Mouse (Mus musculus) midbrain, embryonic 12.5 days (tissue): ENCODE data around the gene Mesp2. TPM values are rescaled to one million over a fixed set of nuclear protein-coding genes. Genes with fewer than 3 reads are reported as not detected.

Experiments used
- ATAC-seq: fragments of 200-750 bp; cut with Nextera tagmentation; 2 replicates; pipeline ENCODE4 v1.8.0; 2017; ENCODE audit warnings: low read depth, moderate TSS enrichment, moderate library complexity; ENCODE audit not compliant: low FRiP score
- H3K27ac ChIP-seq: fragments of 300-500 bp; sonication (generic); replicated peaks from 2 replicates; pipeline ENCODE4 v1.5.1; 2016; ENCODE audit warnings: mild to moderate bottlenecking
- H3K27me3 ChIP-seq: fragments of 300-500 bp; sonication (generic); 2 replicates; pipeline ENCODE4 v1.6.1; 2016; ENCODE audit warnings: mild to moderate bottlenecking
- H3K36me3 ChIP-seq: fragments of 300-500 bp; sonication (generic); 2 replicates; pipeline ENCODE4 v1.6.1; 2016
- H3K4me1 ChIP-seq: fragments of 300-500 bp; sonication (generic); 2 replicates; pipeline ENCODE4 v1.6.1; 2016
- H3K4me2 ChIP-seq: fragments of 300-500 bp; sonication (generic); replicated peaks from 2 replicates; pipeline ENCODE4 v1.6.1; 2016; ENCODE audit warnings: mild to moderate bottlenecking, moderate library complexity
- H3K4me3 ChIP-seq: fragments of 300-500 bp; sonication (generic); 2 replicates; pipeline ENCODE4 v1.5.1; 2016; ENCODE audit warnings: mild to moderate bottlenecking
- H3K9ac ChIP-seq: fragments of 300-500 bp; sonication (generic); replicated peaks from 2 replicates; pipeline ENCODE4 v1.6.1; 2016; ENCODE audit warnings: mild to moderate bottlenecking, moderate library complexity
- H3K9me3 ChIP-seq: fragments of 300-500 bp; sonication (generic); 2 replicates; pipeline ENCODE4 v1.6.1; 2016; ENCODE audit warnings: mild to moderate bottlenecking
- WGBS: fragments of 180-500 bp; shearing (Covaris S2); methylation state at CpG from one replicate; pipeline ENCODE4 v1.1.7; 2016; 5-methylcytosine and 5-hydroxymethylcytosine counted together
- polyA plus RNA-seq: library from polyadenylated mRNA; unstranded; fragments of >200 nt; fragmentation: Nextera tagmentation; extraction: Ambion mirVana; gene quantifications from 2 replicates; pipeline ENCODE4 v1.2.1, GENCODE M21; 2016

Mesp2 gene
- polyA plus RNA-seq, 1 experiment from 2014 or later: 0.20 TPM

DNA sequence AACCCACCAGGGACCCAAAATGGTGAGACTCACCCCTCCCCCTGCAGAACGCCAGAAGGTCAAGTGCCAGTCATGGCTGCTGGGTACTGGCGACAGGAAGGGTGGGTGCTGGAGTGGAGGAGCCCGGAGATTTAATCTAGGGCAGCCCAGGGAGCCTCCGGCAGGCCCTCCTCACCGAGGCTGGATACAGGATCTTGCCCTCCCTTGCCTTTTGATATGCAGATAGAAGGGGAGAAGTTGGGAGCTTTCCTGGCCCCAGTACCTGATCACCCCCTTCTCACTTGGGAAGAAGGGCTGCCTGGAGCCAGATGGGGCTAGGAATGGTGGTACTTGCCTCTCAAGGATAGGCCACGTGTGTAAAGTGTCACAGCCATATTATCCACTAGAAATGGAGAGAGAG is 7.8 kb downstream of the Mesp2 start:
- no peak overlapping the region; the same call in 1 of the 2 replicates for H3K4me2 ChIP-seq
- peaks cover 19% of the 10 kb centered on the region for H3K27me3 ChIP-seq
- no peak overlapping the region for H3K4me3 ChIP-seq
- ATAC-seq: no peak
- H3K27ac ChIP-seq: no peak overlapping the region
- no peaks in the 10 kb centered on the region for H3K4me1 ChIP-seq
- H3K9ac ChIP-seq: no peak overlapping the region
- 8% methylated on average over 6 of the region's 6 CpGs for WGBS
- H3K9me3 ChIP-seq: no peaks in the 10 kb centered on the region
- no peaks in the 10 kb centered on the region for H3K36me3 ChIP-seq

DNA sequence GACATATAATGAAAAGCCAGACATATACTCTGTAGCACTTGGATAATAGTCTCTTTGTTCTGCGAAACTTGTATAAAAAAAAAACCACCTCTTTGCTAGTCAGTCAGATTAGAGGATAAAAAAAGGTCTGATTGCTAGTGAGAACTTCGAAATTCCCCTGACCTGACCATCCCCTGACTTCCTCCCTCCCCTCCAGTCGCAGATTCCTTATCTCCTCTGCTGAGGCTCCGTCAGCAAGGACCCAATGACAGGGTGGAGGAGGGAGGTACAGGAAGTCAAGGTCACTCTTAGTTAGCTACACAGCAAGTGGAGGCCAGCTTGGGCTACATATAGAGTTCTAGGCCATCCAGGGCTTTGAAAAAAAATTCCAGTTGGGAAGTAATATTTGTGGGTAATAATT is 9.0 kb downstream of the Mesp2 start:
- WGBS: 48% methylated on average over 4 of the region's 4 CpGs
- no peak for ATAC-seq
- H3K4me1 ChIP-seq: no peaks in the 10 kb centered on the region

DNA sequence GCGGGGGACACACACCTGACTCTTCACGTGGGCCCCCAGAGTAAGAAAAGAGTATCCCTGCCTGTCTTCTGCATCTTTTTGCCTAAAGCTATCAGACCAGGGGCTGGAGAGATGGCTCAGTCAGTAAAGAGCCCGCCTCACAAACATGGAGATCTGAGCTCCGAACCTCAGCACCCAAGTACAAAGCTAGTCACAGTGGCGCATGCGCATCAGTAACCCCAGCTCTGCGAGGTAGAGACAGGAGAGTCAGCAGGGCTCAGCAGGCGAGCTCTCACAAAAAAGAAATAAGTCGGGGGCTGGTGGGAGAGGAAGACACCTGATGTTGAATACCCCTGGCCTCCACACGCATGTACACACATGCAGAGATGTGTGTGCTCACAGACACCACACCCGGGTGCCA is 9.5 kb downstream of the Mesp2 start:
- H3K9me3 ChIP-seq: 0 out of 2 replicates have a peak, but pooled peaks cover 7% of the 10 kb centered on the region
- no peak overlapping the region for H3K9ac ChIP-seq
- 52% methylated on average over 11 of the region's 11 CpGs for WGBS
- ATAC-seq: no peak
- H3K4me3 ChIP-seq: no peak overlapping the region
- H3K27me3 ChIP-seq: peaks cover 19% of the 10 kb centered on the region
- no peak overlapping the region for H3K4me2 ChIP-seq
- no peak overlapping the region for H3K27ac ChIP-seq
- no peaks in the 10 kb centered on the region for H3K4me1 ChIP-seq
- no peaks in the 10 kb centered on the region for H3K36me3 ChIP-seq

More for the DNA sequence above, 9.0 kb downstream of the Mesp2 start:
- Histone ChIP-seq H3K27me3 (peaks cover 19% of the 10 kb centered on the region), H3K4me3 (no peak overlapping the region), H3K36me3 (no peaks in the 10 kb centered on the region), H3K9ac (no peak overlapping the region), H3K4me2 (no peak overlapping the region), H3K27ac (no peak overlapping the region), H3K9me3 (0 out of 2 replicates have a peak, but pooled peaks cover 3% of the 10 kb centered on the region)

DNA sequence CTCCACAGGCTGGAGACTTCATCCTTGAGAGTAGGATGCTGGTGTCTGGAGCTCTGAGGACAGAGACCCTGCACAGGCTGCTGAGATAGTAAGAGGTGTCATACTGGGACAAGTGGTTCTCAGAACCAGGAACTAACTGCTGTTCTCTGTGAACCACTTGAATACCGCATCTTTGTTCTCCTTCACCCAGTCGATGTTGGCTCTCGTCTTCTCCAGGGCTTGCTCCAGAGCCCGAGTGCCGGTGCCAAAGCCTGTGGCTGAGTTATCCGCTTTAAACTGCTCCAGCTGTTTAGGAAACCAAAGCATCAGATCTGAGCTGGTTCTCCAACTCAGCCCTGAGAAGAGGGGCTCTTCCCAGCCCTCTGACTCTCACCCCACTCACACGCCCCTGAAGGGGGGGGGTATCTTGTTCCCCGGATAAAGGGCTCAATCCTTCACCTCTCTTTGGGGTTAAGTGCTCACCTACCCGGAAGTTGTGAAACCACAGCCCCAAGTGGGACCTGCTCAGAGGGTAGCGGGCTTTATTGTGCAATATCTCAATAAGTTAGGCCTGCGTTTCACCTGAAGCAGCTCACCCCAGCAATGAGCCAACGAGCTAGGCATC is 11.7 kb downstream of the Mesp2 start:
- H3K27ac ChIP-seq: no peak overlapping the region
- 83% methylated on average over 12 of the region's 12 CpGs for WGBS
- H3K36me3 ChIP-seq: no peaks in the 10 kb centered on the region
- 0 out of 2 replicates have a peak, but pooled peaks cover 7% of the 10 kb centered on the region for H3K9me3 ChIP-seq
- H3K4me3 ChIP-seq: no peak overlapping the region
- no peaks in the 10 kb centered on the region for H3K4me1 ChIP-seq
- H3K9ac ChIP-seq: no peak overlapping the region
- H3K27me3 ChIP-seq: peaks cover 14% of the 10 kb centered on the region
- no peak for ATAC-seq
- no peak overlapping the region for H3K4me2 ChIP-seq

DNA sequence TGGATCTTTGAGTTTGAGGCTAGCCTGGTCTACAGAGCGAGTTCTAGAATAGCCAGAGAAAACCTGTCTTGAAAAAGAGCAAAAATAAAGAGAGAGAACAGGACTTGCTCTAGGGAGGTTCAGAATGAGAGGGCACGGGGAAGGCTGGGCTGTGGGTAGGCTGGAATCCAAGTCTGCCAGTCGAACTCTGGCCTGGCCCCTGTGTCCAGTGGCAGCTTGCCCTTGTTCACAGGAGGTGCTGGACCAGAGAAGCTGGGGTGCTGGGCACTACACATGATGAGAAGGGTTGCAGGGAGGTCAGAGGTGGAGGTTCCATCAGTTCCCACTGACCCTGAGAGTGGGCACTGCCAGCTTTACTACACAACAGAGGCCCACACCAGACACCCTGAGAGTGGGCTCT is 17.8 kb downstream of the Mesp2 start:
- 73% methylated on average over 3 of the region's 3 CpGs for WGBS
- H3K27me3 ChIP-seq: no peaks in the 10 kb centered on the region

DNA sequence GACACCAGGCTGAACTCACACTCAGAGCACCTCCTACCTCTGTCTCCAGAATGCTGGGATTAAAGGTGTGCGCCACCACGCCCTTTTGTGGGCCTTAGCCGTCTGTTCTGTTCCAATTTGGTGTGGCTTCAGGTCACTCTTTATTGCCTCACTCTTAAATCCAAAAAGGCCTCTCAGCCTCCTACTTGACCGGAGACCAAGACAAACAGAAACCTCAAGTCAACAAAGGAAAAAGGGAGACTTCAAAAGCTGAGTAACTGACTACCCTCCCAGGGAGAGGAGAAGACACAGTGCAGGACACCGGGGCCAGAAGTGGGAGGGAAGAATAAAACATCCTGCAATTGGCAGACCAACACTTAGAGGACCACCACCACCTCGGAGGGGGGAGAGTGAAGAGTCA is 20.6 kb downstream of the Mesp2 start:
- H3K4me1 ChIP-seq: no peaks in the 10 kb centered on the region
- no peaks in the 10 kb centered on the region for H3K36me3 ChIP-seq
- H3K9me3 ChIP-seq: no peaks in the 10 kb centered on the region
- 79% methylated on average over 6 of the region's 6 CpGs for WGBS
- no peak overlapping the region for H3K9ac ChIP-seq
- no peaks in the 10 kb centered on the region for H3K27me3 ChIP-seq
- no peak overlapping the region for H3K4me2 ChIP-seq
- no peak overlapping the region for H3K4me3 ChIP-seq
- ATAC-seq: no peak
- H3K27ac ChIP-seq: no peak overlapping the region

More for the DNA sequence above, 17.8 kb downstream of the Mesp2 start:
- Histone ChIP-seq H3K36me3 (no peaks in the 10 kb centered on the region), H3K4me3 (no peak overlapping the region), H3K4me2 (no peak overlapping the region), H3K4me1 (no peaks in the 10 kb centered on the region), H3K9me3 (0 out of 2 replicates have a peak, but pooled peaks cover 7% of the 10 kb centered on the region), H3K27ac (no peak overlapping the region), H3K9ac (no peak overlapping the region)
- no peak for ATAC-seq

DNA sequence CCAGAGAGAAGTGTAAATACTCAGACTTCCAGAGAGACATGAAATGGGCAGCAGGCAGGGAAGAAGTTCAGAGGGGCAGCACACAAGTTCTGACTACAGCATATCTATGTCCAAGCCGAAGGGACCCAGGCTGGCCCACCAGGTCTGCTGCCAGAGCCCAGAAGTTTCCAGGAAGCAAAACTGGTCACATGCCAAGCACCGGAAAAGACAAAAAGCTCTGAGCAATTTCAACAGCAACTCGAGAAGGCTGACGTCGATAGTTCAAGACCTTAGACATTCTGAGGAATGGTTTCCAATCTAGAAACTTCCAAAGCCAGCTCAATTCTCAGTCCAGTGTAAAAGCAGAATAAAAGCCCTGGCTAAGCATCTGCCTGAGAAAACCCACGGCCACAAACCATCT is 21.1 kb downstream of the Mesp2 start:
- H3K9ac ChIP-seq: no peak overlapping the region
- no peaks in the 10 kb centered on the region for H3K4me1 ChIP-seq
- no peaks in the 10 kb centered on the region for H3K9me3 ChIP-seq
- H3K27ac ChIP-seq: no peak overlapping the region
- H3K36me3 ChIP-seq: no peaks in the 10 kb centered on the region
- H3K27me3 ChIP-seq: no peaks in the 10 kb centered on the region
- 80% methylated on average over 6 of the region's 6 CpGs for WGBS
- no peak overlapping the region for H3K4me2 ChIP-seq
- H3K4me3 ChIP-seq: no peak overlapping the region
- no peak for ATAC-seq

DNA sequence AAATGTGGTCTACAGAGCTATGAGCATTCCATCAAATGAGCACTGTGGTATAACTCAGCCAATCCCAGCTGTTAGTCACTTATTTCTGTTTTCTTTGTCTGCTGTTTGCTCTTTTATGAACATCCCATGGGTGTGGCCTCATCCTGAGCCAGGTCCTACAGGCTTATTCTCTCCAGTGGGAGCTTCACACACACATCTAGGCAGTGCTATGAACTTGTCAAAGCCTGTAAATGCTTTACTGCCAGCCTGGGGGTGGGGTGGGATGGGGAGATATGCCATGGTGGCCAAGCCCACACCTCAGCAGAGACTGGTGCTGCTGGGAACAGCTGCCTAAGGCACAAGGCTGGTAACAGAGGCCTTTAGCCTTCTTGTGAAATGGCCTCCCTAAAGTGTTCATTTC is 22.5 kb downstream of the Mesp2 start:
- ATAC-seq: no peak
- Histone ChIP-seq H3K36me3 (no peaks in the 10 kb centered on the region), H3K9ac (no peak overlapping the region), H3K27ac (no peak overlapping the region), H3K4me2 (no peak overlapping the region), H3K4me3 (no peak overlapping the region), H3K9me3 (no peaks in the 10 kb centered on the region), H3K4me1 (no peaks in the 10 kb centered on the region), H3K27me3 (no peaks in the 10 kb centered on the region)

DNA sequence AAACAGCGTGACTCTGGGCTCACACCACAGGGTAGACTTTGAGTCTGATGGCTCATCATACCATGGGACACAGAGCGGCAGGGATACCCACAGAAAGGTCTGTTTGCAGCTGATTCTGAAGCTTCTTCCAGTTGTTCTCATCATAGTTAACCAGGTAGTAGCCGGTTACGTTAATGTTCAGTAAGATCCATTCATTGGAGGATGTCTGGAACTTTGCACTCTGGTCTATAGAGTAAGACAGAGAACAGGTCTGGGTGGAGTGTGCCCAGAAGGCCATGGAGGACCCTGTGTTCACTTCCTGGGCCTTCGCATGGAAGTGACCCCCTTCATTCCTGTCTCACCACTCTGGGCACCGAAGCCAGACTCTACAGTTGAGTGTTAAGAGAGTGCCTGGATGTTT is 24.7 kb downstream of the Mesp2 start:
- no peaks in the 10 kb centered on the region for H3K4me1 ChIP-seq
- WGBS: 92% methylated on average over 6 of the region's 6 CpGs
- H3K27ac ChIP-seq: no peak overlapping the region
- no peak for ATAC-seq
- no peaks in the 10 kb centered on the region for H3K27me3 ChIP-seq
- H3K9me3 ChIP-seq: no peaks in the 10 kb centered on the region
- no peak overlapping the region for H3K9ac ChIP-seq
- no peaks in the 10 kb centered on the region for H3K36me3 ChIP-seq
- no peak overlapping the region for H3K4me3 ChIP-seq
- H3K4me2 ChIP-seq: no peak overlapping the region

DNA sequence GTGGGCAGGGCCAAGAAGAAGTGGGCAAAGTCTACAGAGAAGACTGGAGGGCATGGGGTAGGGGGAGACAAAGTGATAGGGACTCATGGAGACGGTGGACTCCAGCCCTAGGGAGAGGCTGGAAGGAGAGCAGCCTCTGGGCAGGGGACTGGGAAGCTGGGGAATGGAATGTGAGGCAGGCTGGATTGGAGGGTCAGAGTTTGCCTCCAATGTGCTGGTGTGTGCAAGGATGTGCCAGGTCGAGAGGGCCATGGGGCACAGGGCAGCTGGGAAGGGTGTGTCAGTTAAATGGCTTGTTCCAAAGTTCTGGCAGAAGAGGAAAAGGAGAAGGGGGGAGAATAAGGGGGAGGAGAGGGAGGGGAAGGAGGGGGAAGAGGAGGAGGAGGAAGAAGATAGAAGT is 26.7 kb downstream of the Mesp2 start:
- Histone ChIP-seq H3K9me3 (no peaks in the 10 kb centered on the region), H3K4me2 (no peak overlapping the region), H3K9ac (no peak overlapping the region), H3K36me3 (no peaks in the 10 kb centered on the region), H3K4me3 (no peak overlapping the region), H3K4me1 (no peaks in the 10 kb centered on the region), H3K27ac (no peak overlapping the region), H3K27me3 (no peaks in the 10 kb centered on the region)
- no peak for ATAC-seq
- WGBS: 77% methylated on average over 2 of the region's 2 CpGs

DNA sequence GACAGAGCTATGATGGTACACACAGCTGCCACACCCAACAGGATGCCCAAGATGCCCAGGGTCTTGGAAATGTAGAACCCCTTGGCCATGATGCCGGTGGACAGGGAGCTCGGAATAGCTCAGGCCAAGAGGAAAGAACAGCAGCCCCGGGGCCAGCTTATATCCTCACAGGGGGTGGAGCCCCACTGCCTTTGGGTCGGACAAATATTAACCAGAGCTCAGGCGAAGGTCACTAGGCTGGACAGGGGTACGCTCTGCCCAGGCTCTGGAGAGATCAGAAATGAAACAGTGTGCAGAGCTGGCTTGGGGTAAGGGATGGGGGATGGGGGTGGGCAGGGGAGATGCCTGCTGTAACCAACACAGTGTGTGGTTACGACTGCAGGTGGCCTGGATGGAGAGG is 31.6 kb downstream of the Mesp2 start:
- 65% methylated on average over 7 of the region's 7 CpGs for WGBS

DNA sequence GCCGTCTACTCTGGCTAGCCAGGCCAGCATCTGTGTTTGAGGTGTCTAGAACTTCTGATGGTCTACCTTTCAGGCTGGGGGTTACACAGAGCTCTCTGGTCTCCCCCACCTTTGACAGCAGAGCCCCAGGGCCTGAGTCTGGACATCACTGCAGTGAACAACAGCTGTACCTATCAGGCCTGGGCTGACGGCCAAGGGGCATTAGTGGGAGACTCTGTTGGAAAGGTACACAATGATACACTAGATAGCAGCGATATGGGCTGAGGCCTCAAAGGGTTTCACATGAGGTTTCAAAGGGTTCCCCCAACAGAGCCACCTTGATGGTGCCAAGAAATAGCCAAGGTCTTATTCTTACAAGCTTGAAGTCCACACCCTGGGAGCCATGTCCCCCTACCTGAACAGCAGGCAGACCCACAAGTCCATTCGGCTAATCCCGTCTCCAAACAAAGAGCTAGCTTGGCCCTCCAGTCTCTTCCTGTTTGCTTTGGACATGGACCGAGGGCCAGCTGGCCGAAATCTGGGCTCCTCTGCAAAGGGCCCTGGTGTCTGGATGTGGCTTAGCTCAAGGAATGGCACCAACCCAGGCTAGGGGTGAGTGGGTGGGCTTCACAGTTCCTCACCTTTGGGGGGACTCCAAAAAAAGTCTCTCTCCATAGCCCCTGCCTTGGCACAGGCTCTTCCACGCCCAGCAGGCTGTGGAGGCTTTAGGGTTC is 33.7 kb downstream of the Mesp2 start:
- H3K4me2 ChIP-seq: no peak overlapping the region
- peaks cover 28% of the 10 kb centered on the region for H3K27me3 ChIP-seq
- H3K27ac ChIP-seq: no peak overlapping the region
- ATAC-seq: no peak
- 0 out of 2 replicates have a peak, but pooled peaks cover 7% of the 10 kb centered on the region for H3K4me1 ChIP-seq
- no peak overlapping the region for H3K9ac ChIP-seq
- no peaks in the 10 kb centered on the region for H3K9me3 ChIP-seq
- WGBS: 74% methylated on average over 8 of the region's 8 CpGs
- H3K36me3 ChIP-seq: no peaks in the 10 kb centered on the region
- no peak overlapping the region for H3K4me3 ChIP-seq

More for the DNA sequence above, 31.6 kb downstream of the Mesp2 start:
- Histone ChIP-seq H3K9me3 (no peaks in the 10 kb centered on the region), H3K27me3 (peaks cover 10% of the 10 kb centered on the region), H3K27ac (no peak overlapping the region), H3K4me2 (no peak overlapping the region), H3K4me3 (no peak overlapping the region), H3K9ac (no peak overlapping the region), H3K4me1 (no peaks in the 10 kb centered on the region), H3K36me3 (no peaks in the 10 kb centered on the region)
- ATAC-seq: no peak
